Mouse (Mus musculus) mature B cell (primary cell): ENCODE measurements around the gene E130308A19Rik.

Experiments
- in situ Hi-C: fragments of 300-500 bp; cut with MboI; formaldehyde crosslinking; loops from 2 replicates; pipeline ENCODE4 v1.14.3; 2019

The E130308A19Rik gene

GRCm38 (mm10) chr4:59625998-59626910 lies at the start of gene E130308A19Rik:
Gene E130308A19Rik (plus strand): TSS chr4:59626211.
- in situ Hi-C loops, result no loop called here

- in situ Hi-C loops, result no loop called here
Observed at GRCm38 (mm10) chr4:59580495-59581281, 45.3 kb upstream of the E130308A19Rik start.

GRCm38 (mm10) chr4:59581314-59582185 lies 44.5 kb upstream of the E130308A19Rik start, which contains the start of gene Hsdl2:
Gene Hsdl2 (plus strand): TSS chr4:59581563.
- in situ Hi-C loops, result no loop called here

GRCm38 (mm10) chr4:59582186-59582585 lies 43.8 kb upstream of the E130308A19Rik start:
- in situ Hi-C loops, result no loop called here

GRCm38 (mm10) chr4:59585097-59585496 lies 40.9 kb upstream of the E130308A19Rik start:
- in situ Hi-C loops, result no loop called here

- in situ Hi-C loops, result no loop called here
Observed at GRCm38 (mm10) chr4:59587215-59587871, 38.7 kb upstream of the E130308A19Rik start.

- in situ Hi-C loops, result no loop called here
Observed at GRCm38 (mm10) chr4:59587872-59588226, 38.2 kb upstream of the E130308A19Rik start.

- in situ Hi-C loops, result no loop called here
Observed at GRCm38 (mm10) chr4:59594614-59595013, 31.4 kb upstream of the E130308A19Rik start.

GRCm38 (mm10) chr4:59596556-59596955 lies 29.5 kb upstream of the E130308A19Rik start:
- in situ Hi-C loops, result no loop called here

GRCm38 (mm10) chr4:59602704-59603103 lies 23.3 kb upstream of the E130308A19Rik start:
- in situ Hi-C loops, result loop anchor here (25.0 kb wide), 2 partner anchors 135 to 260 kb away; no protein-coding TSS in a partner anchor

GRCm38 (mm10) chr4:59604892-59605291 lies 21.1 kb upstream of the E130308A19Rik start:
- in situ Hi-C loops, result loop anchor here (25.0 kb wide), 2 partner anchors 132 to 257 kb away; no protein-coding TSS in a partner anchor

- in situ Hi-C loops, result loop anchor here (25.0 kb wide), 2 partner anchors 132 to 257 kb away; no protein-coding TSS in a partner anchor
Observed at GRCm38 (mm10) chr4:59605501-59605900, 20.5 kb upstream of the E130308A19Rik start.

- in situ Hi-C loops, result loop anchor here (25.0 kb wide), 2 partner anchors 127 to 252 kb away; no protein-coding TSS in a partner anchor
Observed at GRCm38 (mm10) chr4:59610411-59610810, 15.6 kb upstream of the E130308A19Rik start.

GRCm38 (mm10) chr4:59614986-59615385 lies 11.0 kb upstream of the E130308A19Rik start:
- in situ Hi-C loops, result loop anchor here (25.0 kb wide), 2 partner anchors 122 to 247 kb away; no protein-coding TSS in a partner anchor

GRCm38 (mm10) chr4:59619611-59620245 lies 6.3 kb upstream of the E130308A19Rik start:
- in situ Hi-C loops, result loop anchor here (25.0 kb wide), 2 partner anchors 118 to 243 kb away; no protein-coding TSS in a partner anchor

- in situ Hi-C loops, result no loop called here
Observed at GRCm38 (mm10) chr4:59625676-59625997, 374 bp upstream of the E130308A19Rik start.

- in situ Hi-C loops, result no loop called here
Observed at GRCm38 (mm10) chr4:59628255-59628654, 2.2 kb downstream of the E130308A19Rik start.

GRCm38 (mm10) chr4:59629076-59629874 lies 3.3 kb downstream of the E130308A19Rik start:
- in situ Hi-C loops, result no loop called here

- in situ Hi-C loops, result no loop called here
Observed at GRCm38 (mm10) chr4:59630122-59630521, 4.1 kb downstream of the E130308A19Rik start.
